Mouse (Mus musculus) megakaryocyte, embryonic 14.5 days (primary cell): ENCODE data around the gene Nfil3.

Experiments
- FLI1 ChIP-seq: IDR thresholded peaks from 2 replicates; pipeline ENCODE4 v1.6.1; 2012; ENCODE audit warnings: low read length, inconsistent platforms, mixed read lengths
- GATA1 ChIP-seq: IDR thresholded peaks from 3 replicates; pipeline ENCODE4 v1.6.1; 2012; ENCODE audit warnings: mixed read lengths, low read length, inconsistent platforms, borderline replicate concordance

DNA sequence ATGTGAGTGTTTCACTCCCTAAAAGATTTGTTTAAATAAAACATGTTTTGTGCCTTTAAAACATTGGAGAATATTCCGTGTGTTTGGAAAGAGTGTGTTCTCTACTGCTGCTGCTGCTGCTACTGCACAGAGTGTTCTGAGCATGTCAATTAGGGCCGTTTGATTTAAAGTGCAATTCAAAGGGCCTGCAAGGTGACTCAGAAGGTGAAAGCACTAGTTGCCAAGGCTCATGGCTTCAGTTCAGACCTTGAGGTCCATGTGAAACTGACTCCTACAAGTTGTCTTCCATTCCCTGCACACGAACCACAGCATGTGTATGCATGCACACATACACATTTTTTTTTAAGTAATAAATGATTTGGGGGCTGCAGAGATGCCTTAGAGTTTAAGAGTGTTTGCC, 22.4 kb upstream of the Nfil3 start:
- TF ChIP-seq FLI1 (no peak), GATA1 (no peak)
